Mouse (Mus musculus): ENCODE measurements around the gene Arntl2.

GRCm38 (mm10) chr6:146871975-146872374 is 76.1 kb downstream of the Arntl2 start:
- TF ChIP-seq CTCF (IDR thresholded peaks at IDR 0.05; ENCODE audit: insufficient read depth, low read depth, low read length): no peak
- TF ChIP-seq POLR2A (IDR thresholded peaks at IDR 0.05; ENCODE audit: insufficient read depth, low read depth, low read length): no peak

Data from olfactory bulb, adult 2 months (tissue).